Mouse (Mus musculus) cerebellum, postnatal 10 days (tissue): ENCODE measurements around the gene Supt7l.
"Not testable (repeated sequence)": the region's sequence is repeated elsewhere in the genome, so short reads cannot be mapped to it uniquely, and the experiment has no call there.

Experiments used
- DNase-seq, 2 experiments: peaks; one replicate each; pipeline ENCODE4 v3.0.0; 2021; ENCODE audit warnings: mixed read lengths in 2 of 2

Gene Supt7l

DNA sequence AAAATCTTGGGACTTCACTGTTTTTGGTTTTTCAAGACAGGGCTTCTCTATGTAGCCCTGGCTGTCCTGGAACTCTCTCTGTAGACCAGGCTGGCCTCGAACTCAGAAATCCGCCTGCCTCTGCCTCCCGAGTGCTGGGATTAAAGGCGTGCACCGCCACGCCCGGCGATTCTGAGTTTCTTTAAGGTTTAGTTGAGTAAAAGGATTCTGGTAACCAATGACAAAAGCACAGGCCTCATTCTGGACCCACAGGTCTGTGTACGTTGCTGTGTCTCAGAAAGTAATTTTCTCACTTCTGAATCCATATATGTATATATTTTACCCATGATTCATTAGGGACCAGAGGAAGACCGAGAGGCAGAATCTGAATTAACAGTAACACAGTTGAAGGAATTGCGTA lies at the start of gene Supt7l:
Supt7l (minus strand) TSS at position 101 of the 400 bp plus-strand sequence.
- DNase-seq: not testable (repeated sequence)

DNA sequence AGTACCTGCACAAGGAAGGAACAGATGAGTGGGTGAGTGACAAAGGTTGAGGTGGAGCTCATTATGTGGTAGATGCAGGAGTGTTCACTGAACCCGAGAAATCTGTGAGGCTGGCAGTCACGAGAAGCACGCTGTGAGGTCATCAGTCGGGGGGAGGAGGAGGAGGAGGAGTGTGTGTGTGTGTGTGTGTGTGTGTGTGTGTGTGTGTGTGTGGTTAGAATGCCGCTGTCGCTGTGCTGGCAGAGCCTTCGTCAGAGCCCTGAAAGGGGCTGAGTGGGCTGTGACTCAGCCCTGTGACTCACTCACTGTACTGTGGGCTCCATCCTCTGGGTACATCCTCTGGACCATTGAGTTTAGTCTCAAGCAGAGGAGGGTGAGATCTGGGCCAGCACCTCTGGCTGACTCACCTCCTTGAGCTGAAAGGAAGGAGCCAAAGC lies 49.0 kb upstream of the Supt7l start:
- no peak for DNase-seq

DNA sequence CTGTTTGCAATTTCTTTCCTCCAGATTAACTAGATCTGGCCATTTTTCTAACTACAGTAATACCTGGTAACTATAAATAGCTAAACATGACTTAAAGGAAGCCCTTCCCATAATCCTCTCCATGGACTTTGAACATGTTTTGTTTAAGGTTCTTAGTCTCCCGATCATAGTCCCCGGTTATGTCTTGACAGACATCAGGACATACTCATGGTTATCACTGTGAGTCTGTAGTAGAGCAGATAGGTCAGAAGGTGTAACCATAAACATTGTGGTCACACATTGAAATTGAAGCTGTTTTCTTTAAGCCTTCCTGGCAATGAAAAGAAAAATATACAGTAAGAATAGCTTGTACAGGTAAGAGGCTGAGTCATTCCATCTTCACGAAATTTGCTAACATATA lies 46.1 kb upstream of the Supt7l start:
- no peak for DNase-seq

DNA sequence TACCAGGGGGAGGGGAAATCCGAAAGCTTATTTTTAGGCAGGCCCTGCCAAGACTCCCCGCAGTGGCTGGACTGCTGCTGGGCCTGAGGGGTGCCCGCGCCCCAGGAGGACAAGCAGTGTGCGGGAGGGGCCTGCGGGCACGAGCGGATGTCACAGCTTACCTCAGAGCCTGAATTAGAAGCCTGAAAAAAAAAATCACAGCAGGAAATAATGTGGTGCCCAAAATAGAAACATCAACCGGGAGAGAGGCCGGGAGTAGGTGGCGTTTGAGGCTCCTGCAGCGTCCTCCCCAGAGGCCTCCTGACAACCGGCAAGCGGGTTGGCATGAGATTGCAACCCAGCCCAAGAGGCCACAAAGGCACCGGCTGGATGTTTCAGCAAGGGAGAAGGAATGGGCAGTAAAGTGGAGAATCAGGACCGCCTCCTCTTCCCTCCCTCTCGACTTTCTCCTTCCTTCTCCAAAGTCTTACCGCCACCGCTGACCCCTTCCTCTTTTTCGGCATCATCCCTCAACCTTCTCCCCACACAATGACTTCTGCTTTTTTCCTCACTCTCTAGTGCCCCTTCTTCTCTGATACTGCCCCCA lies 43.5 kb upstream of the Supt7l start:
- peak; percentile 36 to 55 for DNase-seq

DNA sequence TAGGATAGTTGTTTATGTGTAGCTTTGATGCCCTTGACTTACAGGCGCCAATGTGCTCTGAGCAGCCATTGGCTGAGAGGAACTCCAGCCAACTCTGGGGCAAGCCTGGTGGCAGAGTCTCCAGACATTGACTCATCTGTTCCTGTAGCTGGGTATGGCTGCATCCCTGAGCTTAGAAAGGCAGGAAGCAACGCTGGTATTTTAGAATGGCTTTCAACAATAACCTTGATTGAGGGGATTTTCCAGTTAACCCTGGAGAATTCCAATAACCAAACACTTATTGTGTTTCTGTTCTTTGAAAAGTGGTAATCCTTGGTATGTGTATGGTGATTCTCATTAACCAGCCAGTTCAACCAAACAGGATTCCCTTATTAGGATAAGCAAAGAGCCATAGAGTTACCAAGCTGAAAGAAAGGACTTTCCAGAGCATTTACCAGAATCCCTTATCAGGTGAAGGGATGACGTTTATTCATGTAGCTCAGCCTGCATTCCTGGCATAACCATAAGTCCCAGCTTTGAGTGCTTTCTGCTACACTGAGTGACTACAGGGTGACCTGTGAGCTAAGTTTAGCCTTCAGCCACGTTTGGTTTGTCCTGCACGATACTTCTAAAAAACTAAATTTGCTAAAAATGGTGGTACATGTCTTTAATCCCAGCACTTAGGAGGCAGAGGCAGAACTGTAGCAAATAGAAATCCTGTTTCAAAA lies 40.5 kb upstream of the Supt7l start:
- DNase-seq: no peak

DNA sequence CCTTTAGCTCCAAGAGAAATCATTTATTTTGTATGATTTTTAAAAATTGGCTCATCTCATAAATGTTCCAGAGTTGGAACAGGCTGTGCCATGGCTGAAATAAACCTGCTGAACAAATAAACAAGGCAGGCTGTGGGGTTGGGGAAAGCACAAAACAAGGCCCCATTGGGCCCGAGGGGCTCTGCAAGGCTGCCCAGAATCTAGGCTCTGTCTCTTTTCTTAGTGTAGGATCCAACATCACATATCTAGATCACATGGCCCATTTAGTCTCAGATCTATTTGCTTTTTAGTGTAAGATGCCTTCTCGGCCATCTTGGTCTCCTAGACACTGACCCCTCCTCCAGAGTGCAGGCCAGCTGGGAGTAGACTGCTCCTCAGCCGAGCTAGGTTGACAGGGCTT lies 38.9 kb upstream of the Supt7l start:
- DNase-seq: no peak

DNA sequence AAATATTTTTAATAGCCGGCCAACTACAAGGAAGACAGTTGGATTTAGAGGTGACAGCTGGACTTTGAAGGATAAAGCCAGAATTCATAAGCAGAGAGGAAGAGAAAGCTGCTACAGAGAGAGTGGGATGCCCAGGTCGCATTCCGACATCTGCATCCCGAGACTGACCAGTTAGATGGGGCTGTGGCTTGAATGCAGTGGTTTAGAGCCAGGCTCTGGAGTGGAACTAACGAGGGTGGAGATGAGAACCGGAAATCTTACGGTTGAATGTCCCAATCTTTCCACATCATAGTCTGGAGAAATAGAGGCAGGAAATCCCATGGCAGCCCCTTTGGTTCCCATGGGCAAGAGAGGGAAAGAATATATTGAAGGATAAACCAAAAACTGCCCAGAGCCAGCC lies 38.4 kb upstream of the Supt7l start:
- DNase-seq: no peak

DNA sequence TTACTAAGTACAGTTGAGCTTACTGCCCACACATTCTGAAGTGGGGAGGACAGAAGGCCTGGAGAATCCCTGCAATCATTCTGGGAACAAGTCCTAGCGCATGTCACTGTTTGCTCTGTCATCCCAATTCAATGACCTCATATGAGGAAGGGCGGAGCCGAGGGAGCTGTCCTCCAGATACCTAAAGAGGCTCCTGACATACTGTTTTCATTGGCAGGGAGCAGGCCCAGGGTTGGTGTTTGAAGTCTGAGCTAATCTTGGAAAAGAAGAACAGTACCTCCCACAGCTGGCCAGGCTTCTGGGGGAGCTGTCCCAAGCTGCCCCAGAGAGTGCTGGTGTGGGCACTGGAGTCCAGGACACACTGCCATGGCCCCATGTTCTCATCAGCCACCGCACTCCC lies 37.4 kb upstream of the Supt7l start:
- no peak for DNase-seq

DNA sequence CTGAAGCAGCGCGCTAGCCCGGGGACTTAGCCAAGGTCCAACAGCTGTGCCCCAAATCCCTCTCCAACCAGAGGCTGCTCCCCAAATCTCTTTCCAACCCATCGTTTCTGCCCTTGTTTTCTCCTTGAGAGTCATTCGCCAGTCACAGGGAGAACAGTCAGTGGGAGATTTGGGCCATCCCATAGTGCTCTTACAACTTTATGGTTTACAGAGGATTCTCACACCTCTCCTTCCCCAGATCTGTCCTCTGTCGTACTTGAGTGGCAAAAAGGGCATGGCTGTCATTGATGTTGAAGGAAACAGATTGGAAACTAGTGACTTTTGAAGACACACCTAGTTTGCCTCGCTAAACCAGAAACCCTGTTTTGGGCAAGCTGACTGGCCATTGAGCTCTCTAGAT lies 36.3 kb upstream of the Supt7l start:
- DNase-seq: no peak

DNA sequence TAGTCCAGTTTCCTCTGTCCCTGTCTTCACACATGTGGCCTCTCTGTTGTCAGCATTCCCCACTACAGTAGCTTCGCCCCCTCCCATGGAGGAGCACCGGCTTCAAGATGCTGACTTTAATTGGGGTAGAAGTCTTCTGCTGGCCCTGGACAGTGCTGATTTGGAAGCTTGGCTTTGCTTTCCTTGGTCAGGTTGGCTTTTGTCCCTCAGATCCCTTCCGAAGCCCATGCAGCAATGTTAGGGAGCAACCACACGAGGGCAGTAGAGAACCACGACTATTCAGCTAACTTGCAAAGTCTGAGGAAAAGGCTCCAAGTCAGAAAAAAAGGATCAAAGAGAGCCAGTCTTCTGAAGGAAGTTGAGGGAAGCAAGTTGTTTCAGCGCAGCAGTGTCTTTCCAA lies 35.9 kb upstream of the Supt7l start:
- peak; percentile 85 to 90 for DNase-seq

DNA sequence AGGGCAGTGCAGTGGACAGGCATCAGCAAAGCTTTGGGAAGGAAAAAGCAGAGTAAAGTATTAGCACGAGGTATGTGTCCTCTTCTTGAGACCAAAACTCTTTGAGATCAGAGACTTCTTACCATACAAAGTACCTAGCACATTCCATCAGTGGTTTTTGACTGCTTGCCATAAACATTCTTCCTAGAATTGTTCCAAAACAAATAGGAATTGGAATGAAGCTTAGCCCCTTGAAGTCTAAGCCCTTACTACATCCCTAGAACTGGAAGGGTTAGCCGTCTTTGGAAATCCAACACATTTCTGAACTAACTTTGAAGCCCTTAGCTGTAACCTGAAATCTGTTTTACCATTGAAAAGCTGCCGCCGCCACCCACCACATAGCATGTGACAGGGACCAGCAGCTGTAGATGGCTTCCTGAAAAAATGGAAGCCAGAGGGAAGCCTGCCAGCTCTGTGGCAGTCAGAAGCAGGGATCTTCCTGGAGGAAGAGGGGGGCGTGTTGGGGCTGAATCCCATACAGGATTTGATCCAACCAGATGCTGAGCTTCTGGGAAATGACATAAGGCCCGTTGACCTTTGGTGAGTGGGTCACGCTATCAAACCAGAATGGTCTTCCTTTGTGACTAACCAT lies 34.5 kb upstream of the Supt7l start:
- peak; percentile 32 to 33 for DNase-seq

DNA sequence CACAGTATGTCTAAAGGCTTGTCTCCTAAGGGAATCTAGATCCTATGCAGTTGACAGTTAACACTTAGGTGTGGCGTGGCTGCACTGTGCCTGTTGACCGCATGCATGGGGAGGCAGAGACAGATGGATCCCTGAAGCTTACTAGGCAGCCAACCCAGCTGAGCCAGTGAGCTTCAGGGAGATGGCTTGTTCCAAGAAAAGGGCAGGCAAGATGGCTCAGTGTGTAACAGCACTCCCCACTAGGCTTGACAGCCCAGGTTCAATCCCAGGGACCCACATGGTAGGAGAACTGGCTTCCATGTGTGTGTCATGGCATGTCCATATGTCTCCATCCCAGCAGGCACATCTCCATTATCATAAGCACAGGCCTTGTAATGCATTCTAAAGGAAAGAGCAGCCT lies 32.7 kb upstream of the Supt7l start:
- DNase-seq: no peak

DNA sequence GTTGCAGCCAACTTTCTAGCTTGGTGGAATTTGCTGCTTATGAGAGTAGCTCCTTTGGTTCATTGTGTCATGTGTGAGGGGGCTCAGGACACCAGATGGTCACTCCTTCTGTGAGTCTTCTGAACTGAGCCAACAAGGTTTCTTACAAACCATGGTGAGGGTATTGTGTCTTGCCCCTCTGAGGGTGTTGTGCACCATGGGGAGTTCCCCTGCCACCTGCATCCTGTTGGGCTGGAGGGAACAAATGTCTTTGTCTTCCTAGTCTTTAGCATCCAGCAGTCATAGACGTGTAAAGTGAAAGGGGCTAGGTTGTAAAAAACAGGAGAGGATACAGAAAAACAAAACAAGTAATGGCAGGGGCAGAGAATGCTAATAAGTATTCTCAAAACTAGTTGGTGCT lies 31.8 kb upstream of the Supt7l start:
- DNase-seq: no peak

DNA sequence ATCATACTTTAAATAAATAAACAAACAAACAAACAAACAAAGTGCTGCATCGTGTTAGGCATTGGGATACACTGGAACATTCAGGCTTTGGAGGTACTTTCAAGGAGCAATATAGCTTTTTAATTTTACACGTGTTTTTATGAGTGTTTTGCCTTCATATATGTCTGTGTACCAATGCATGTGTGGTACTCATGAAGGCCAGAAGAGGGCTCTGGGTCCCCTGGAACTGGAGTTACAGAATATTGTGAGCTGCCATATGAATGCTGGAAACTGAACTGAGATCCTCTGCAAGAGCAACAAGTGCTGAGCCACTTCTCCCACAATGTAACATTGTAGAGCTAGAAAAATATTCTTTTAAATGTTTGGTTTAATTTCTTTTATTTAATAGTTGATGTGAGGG lies 7.6 kb upstream of the Supt7l start:
- DNase-seq: no peak

DNA sequence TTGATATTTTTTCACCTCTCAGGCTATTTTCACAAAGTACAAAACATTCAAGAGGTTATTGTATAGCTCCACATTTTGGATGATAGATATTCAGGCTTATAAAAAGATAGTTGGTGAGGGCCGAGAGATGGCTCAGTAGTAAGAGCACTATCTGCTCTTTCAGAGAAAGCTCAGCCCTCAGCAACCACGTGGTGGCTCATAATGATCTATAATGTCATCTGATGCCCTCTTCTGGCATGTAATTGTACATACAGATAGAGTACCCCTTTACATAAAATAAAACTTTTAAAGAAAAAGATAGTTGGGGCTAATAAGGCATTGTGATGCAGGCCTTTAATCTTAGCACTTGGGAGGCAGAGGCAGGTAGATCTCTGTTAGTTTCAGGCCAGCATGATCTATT lies 953 bp upstream of the Supt7l start:
- DNase-seq: no peak

DNA sequence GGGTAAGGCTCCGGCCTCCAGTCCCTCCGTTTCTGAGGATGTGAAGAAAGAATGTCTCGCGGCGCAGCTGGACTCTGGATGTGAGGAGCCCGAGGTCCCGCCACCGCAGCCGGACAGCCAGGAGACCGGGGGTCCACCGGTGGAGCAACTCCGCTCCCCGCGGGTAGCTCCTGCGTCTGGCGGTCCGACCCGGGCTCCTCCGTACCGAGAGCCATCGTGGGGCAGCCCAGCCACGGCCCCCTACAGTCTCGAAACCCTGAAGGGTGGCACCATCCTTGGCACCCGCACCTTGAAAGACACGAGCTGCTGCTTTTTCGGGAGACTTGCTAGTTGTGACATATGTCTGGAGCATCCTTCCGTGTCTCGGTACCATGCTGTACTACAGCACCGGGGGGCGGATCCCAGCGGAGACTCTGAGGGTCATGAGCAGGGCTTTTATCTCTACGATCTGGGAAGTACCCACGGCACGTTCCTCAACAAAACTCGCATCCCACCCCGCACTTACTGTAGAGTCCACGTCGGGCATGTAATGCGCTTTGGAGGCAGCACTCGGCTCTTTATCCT lies 408 bp downstream of the Supt7l start:
- no peak for DNase-seq

DNA sequence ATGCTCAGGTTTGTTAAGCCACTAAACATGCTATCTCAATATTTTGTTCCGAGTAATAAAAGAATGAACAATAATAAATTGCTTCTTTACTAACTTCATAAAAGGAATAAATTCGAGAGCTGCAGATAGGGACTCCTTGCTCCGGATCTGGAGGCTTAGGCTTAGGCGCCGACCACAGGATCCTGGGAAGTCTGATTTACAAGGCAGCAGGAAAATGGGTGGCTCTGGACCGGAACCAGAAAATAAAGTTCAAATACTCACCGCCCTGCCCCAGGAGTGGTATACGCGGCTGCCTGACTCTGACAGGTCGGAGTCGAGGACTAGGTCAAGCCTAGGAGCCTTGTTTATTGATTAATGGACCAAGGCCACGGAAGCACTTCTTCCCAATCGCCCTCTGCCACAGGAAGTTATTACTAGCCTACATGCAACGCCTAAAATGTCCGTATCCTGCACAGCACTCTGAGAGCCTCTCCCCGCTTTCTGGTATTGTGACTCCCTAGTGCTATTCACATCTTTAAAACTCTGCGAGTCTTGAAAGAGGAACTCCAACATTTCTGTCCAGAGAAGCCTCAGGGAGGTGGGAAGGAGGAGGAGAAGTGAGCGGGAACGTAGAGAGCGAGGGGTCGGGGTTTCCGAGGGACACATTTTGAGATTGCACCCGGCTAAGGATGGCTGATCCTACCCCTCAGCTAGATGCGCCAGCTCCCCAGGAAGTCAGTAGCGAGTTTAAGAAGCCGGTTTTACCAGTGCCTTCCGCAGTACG lies 1.1 kb downstream of the Supt7l start, which contains the start of gene Slc4a1ap:
Slc4a1ap (plus strand) TSS at position 642 of the 763 bp plus-strand sequence.
- peak; percentile 86 to 90 for DNase-seq

DNA sequence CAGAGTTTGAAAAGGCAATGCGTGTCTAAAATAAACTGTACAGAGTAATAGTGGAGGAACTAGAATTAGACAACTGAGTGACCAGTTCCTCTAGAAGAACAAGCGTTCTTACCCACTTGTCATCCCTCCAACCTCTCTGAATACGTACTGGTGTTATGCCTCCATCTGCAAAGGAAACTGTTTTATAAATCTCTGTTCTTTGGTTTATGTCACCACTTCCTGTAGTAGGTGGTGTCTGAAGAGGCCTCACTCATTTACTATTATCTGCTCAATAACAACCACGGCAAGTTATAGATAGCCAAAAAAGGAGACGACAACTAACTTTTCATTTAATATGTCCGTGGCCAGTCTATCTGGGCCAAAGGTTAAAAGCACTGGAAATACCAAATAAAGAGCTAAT lies 7.1 kb downstream of the Supt7l start:
- DNase-seq: no peak

DNA sequence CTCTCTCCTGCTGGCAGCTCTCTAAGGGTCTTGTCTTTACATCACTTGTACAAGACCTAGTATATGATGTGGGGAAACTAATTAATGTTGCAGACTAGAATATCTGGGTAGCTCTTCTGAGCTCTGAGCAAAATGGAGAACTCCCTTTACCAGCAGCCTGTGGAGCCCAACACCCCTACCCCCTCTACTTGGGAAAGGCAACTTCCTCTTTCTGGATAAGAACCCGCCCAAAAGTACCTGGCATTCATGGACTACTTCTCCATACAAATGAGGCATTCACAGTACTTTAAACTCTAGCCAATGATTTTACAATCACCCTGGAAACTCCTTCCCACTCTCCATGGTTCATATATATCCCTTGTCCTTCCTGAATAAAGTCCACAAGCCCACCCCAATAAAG lies 15.1 kb downstream of the Supt7l start:
- DNase-seq: no peak

DNA sequence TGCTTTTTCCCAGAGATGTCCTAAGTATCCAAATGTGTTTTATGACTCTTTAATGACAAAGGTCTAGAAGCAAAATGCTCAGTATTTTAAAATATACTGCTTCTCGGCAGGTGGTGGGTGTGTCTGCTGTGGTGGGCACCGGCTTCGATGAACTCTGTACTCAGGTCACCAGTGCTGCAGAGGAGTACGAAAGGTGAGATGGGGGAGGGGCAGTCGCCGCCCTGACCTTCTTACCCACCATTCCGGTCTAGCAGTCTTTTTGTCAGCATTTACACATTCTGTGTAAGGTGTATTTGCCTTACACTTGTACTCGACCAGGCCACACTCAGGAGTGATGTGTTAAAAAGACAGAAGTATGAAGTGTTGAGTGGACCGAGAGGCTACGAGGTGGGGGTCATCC lies 22.8 kb downstream of the Supt7l start:
- no peak for DNase-seq

DNA sequence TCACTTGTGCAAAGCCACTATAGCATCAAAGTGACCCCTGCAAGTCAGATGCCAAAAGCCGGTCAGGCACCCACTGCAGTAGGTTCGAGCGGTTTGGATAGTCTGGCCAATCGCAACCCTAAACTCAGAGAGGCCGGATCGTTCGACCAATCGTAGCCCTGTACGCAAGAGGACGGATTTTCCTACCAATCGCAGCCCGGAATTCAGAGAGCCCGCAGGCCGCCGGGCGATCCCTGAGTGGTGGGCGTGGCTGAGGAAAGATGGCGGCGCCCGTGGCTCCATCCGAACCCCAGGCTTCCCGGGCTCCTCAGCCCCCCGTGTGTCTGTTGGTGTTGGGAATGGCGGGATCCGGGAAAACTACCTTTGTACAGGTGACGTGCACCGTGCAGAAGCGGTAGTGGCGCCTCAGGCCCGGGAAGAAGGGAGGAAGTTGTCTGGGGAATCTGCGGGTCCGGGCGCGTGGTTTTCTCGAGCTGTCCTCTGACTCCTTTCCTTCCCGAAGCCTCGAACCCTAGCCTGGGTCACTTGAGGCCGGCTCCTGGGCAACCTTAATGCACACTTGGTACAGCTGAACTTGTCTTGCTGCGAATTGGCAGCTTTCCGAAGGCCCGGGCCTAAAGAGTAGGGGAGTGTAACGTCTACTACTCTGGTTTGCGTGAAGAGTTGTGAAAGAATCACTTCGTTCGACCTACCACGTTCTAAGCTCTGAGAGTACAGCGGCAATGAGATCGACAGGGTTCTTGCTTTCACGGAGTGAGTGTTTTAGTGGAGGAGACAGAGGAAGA lies 32.9 kb downstream of the Supt7l start, which contains the start of gene Gpn1:
Gpn1 (plus strand) TSS at position 229 of the 785 bp plus-strand sequence.
- peak; percentile 95 for DNase-seq

DNA sequence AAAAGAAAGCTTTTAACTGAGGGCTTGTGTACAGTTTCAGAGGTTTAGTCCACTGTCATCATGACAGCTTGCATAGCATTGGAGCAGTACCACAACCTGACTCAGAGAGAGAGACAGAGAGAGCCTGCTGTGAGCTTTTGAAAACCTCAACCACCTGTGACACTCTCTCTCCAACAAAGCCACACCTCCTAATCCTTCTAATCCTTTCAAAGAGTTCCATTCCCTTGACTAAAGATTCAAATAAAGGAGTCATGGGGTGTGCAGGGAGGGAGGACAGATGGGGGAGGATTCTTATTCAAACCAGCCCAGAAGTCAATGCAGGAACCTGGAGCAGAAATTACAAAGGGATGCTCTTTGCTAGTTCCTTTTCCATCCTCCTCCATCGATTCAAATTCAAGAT lies 35.6 kb downstream of the Supt7l start:
- DNase-seq: no peak
